In genomic region chr4:150112867-150113266, GRCm38 (mm10) we compare ENCODE assay signal across 8 mouse cellular contexts. TPM values are rescaled to one million over a fixed set of nuclear protein-coding genes. Genes with fewer than 3 reads are reported as not detected.
A peak's percentile ranks its signal among the peaks of the same experiment; 100 is the strongest.
DNase-seq lines count a peak whose midpoint lies in the region.

No protein-coding gene starts in this region.

- DNase-seq in CD4-positive helper T cell, adult 2 months (ENCODE audit: low read depth, low spot score) = peak; percentile 66
- peak; percentile 16 for DNase-seq in adipocyte (ENCODE audit: low spot score)
- peak; percentile 63 for DNase-seq in embryo, embryonic 9.5 days (ENCODE audit: extremely low spot score)
- peak; percentile 59 to 72 for DNase-seq in heart, postnatal 14 days
- DNase-seq in layer of hippocampus, adult 9-10 months (ENCODE audit: low spot score) = peak; percentile 69
- peak; percentile 62 for DNase-seq in lung, postnatal 10 days
- peak; percentile 75 for DNase-seq in retina, postnatal 1 day
- DNase-seq in thymus, postnatal 36 days = peak; percentile 73 to 76

- intact Hi-C loops in heart, postnatal 14 days (cut with DNase I) = no loop called here

RNA-seq across cellular contexts. Expression of gene Slc2a5, which starts 6.2 kb away (rescaled TPM):
- under 1 TPM in 1 of 2 experiments, not detected in 1; 0.17 TPM for total RNA-seq in heart, postnatal 14 days (2021)

RNA-seq across cellular contexts. Expression of gene Gpr157, which starts 25.7 kb away (rescaled TPM):
- total RNA-seq in heart, postnatal 14 days (2021) = 10 to 100 TPM; 29.5 to 33.7 TPM

RNA-seq across cellular contexts. Expression of gene Slc2a7, which starts 35.9 kb away (rescaled TPM):
- not detected for total RNA-seq in heart, postnatal 14 days (2021)

Comparison
In these comparisons a context has a peak if more than half of its experiments do, and no peak if none do; other contexts are left out.
1. Peak in every context shown above with its lines: DNase-seq.
2. DNase-seq: peak in every context shown above with its lines; median percentile 75 in retina, postnatal 1 day; 74 in thymus, postnatal 36 days; 69 in layer of hippocampus, adult 9-10 months; 66 in CD4-positive helper T cell, adult 2 months; 66 in heart, postnatal 14 days; 63 in embryo, embryonic 9.5 days; 62 in lung, postnatal 10 days; 16 in adipocyte.